Mouse (Mus musculus) common myeloid progenitor, adult 5-6 weeks (primary cell): ENCODE measurements around the gene Pigv. TPM values are rescaled to one million over a fixed set of nuclear protein-coding genes. Genes with fewer than 3 reads are reported as not detected.
"Not testable (repeated sequence)": the region's sequence is repeated elsewhere in the genome, so short reads cannot be mapped to it uniquely, and the experiment has no call there.

Experiments
- ATAC-seq: replicated peaks from 2 replicates; pipeline ENCODE4 v1.8.0; 2016; ENCODE audit warnings: low read depth, mild to moderate bottlenecking, moderate TSS enrichment, inconsistent platforms; ENCODE audit not compliant: poor library complexity, severe bottlenecking
- total RNA-seq: library from RNA; stranded (forward); fragments of 200-1000, 187-1606 nt; gene quantifications from 2 replicates; pipeline ENCODE4 v1.2.3, GENCODE M21; 2017

Gene Pigv
- total RNA-seq, 1 experiment from 2014 or later: 11.4 TPM

DNA sequence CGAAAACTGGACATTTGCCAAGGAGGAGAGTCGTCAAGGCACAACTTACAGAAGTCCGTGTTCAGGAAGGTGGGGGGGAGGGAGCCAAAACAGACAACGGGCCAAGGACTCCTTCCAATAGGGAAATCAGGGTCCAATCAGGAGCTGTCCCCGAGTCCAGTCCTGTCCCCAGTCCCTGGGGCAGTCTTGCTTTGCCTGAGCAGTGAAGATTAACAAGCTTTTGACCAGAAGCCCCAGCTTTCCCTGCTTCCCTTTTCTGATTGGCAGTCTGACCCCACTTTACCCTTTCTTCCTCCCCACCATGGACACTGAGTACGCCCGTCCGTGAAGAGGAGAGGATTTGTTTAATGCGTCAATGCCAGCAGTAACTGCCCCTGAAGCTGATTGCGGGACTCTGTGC is 21.0 kb downstream of the Pigv start:
- 0 out of 2 replicates have a peak, but pooled peaks have one; percentile 13 for ATAC-seq

DNA sequence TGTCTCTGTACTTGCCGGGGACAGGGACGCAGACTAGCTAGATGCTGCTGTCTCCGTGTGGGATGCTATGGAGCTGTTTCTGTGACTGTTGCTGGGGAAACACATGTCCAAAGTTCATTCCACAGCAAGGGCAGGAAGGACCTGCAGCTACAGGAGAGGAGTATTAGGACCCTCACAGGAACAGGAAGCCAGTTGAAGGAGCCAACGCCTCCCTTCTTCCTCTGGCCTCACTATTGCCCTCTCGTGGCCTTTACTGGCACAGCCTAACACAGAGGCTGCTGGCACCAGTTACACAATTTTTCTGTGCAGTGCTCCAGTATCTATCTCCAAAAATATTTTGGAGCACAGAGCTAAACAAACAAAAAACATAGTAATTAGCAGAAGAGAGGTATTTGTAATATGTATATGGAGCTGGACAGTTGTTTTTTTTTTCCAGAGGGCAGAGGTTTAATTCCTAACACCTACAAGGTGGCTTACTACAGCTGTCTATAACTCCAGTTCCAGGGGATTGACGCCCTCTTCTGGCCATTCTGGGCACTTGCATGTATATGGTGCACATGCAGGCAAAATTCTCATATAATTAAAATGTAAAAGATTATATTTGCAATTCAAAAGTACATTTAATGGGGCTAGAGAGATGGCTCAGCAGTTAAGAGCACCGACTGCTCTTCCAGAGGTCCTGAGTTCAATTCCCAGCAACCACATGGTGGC is 22.3 kb downstream of the Pigv start, which contains the start of gene Zdhhc18:
Zdhhc18 (minus strand) TSS at position 166 of the 711 bp plus-strand sequence.
- peak; percentile 97 for ATAC-seq

DNA sequence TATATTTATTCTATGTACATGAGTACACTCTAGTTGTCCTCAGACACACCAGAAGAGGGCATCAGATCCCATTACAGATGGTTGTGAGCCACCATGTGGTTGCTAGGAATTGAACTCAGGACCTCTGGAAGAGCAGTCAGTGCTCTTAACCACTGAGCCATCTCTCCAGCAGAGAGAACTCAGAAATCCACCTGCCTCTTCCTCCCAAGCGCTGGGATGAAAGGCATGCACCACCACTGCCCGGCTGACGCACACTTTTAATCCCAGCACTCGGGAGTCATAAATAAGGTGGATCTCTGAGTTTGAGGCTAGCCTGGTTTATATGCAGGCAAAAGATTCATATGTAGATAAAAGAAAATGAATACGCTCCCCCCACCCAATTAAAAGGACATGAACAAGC is 23.0 kb downstream of the Pigv start:
- ATAC-seq: not testable (repeated sequence)

DNA sequence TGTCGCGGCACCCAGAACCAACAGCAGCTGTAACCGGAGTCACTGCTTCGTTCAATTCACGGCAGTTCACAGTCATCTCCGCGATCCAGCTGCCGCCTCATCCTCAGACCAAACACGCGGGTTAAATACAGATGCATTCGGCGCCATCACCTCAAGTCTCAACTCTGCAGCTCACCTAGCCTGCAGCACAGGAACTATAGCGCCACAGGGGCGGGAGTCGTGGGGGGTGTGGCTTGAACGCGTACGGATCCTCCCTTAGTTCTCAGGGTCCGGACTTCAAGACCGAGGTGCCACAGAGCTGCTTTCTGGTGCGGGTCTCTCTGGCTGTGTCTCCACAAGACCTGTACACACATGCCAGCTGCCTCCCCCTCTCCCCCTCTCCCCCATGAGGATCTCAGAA is 26.8 kb downstream of the Pigv start:
- no peak for ATAC-seq

DNA sequence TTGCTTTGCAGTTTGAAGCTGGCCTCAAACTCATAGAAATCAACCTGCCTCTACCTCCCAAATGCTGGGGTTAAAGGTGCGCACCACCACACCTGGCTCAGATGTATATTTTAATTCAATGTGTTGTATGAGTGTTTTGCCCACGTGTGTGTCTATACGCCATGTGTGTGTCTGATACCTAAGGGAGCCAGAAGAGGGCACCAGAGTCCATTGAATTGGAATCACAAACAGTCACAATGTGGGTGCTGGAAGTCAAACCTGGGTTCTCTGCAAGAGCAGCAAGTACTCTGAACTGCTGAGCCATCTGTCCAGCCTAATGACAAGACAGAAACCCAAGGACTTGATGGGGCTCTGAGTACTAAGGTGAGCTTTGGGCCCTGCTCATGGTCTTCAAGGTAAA is 27.3 kb downstream of the Pigv start:
- ATAC-seq: no peak

DNA sequence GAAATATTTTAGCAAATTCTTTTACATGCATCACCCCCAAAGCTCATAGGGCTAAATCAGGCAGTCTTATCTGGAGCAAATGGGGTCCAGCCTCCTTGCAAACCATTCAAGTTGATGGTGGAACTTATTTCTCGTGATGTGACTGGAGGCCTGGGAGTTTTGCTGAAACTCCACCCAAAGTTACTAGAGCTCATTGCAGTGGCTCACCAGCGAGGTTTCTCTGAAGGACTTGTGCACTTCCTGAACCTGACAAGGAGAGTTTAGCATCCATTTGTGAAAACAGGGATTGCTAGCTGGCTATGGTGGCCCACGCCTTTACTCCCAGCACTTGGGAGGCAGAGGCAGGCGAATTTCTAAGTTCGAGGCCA is 38.4 kb downstream of the Pigv start:
- no peak for ATAC-seq

DNA sequence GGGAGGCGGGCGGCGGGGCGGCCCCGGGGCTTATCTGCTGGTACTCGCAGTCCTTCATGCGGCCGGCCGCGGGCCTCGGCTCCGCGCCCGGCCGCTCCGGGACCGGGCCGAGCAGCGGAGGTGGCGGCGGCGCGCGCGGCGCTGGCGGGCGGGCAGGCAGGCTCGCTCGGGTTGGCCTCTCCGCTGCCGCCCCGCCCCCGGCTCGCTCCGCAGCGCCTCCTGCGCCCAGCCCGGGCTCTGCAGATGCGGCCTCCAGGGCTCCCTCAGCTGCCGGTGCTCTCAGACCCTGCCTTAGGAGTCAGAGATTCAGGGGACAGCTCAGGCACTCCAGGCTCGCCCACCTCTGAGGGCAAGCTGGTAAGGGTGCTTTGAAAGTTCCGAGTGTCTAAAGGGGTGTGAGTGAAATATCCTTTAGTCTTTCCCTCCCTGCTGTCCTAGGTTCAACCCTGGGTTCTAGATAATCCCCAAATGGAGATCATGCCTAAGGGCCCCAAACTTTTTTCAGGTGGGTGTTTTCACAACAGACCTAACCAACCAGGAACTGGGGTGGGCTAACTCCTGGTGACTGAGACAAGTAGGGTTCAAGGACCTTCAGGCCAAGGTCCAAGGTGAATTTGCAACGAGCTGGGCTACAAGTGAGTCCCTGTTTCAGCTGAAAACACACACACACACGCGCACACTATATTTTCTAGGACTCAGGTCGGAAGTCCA is 39.0 kb downstream of the Pigv start:
- ATAC-seq: peak; percentile 90

DNA sequence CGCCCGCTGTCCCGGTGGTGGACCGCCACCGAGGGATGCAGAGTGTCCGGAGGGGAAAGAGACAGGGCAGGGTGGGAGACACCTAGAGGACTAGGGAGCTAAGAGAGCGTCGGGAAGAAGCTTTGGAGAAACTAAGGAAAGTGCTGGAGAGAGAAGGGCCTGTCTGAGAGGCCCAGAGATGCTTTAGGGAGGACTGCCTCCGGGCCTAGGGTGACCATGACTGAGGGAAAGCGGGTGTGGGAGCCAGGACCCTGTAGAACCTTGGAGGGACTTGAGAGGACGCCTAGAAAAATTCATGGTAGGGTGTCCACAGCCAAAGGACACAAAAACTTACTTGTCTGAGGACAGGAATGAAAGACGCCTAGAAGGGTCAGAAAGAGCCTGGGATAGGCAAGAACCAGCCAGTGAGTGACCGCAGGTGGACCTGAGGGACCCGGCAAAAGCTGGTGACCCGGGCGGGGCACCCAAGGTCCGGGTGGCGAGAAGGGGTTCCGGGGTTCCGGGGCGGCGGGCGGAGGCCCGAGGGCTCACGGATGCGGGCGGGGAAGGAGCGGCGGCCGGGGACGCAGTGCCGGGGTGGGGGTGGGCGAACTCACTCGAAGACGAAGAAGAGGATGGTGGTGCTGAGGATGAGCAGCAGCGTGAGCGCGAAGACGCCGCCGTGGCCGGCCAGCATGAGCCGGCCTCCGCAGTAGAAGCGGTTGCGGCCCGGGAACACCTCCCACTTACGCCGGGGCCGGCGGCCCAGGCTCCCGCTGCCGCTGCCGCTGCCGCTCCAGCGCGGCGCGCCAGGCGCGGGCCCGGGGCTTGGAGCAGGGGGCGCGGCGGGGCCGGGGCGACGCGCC is 39.7 kb downstream of the Pigv start:
- no peak for ATAC-seq

DNA sequence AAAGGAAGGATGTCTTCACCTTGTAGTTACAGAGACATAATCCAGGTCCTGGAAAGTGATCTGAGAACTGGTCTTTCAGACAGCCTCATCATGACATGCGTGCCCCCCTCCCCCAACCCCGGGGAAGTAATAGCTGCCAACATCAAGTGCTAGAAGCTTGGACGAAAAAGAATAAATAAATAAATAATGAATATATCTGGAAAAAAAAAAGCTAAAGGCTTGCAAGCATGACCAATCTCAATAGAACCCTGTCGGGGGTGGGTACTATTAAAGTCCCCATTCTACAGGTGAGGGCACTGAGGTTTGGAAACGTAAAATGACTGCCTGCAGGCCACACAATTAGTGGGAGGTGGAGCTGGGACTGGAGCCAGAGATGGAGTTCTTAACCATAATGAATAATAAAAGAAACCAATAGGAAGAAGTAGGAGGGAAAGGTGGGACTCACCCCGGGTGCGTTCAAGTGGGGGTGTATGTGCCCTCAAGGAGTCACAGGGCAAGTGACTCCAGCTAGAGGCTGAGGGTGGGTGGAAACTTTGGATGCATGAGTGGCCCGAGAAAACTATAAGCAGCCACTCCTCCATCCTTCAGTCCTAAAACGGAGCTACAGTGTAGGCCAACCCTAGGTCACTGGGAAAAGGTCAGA is 40.6 kb downstream of the Pigv start:
- ATAC-seq: no peak

DNA sequence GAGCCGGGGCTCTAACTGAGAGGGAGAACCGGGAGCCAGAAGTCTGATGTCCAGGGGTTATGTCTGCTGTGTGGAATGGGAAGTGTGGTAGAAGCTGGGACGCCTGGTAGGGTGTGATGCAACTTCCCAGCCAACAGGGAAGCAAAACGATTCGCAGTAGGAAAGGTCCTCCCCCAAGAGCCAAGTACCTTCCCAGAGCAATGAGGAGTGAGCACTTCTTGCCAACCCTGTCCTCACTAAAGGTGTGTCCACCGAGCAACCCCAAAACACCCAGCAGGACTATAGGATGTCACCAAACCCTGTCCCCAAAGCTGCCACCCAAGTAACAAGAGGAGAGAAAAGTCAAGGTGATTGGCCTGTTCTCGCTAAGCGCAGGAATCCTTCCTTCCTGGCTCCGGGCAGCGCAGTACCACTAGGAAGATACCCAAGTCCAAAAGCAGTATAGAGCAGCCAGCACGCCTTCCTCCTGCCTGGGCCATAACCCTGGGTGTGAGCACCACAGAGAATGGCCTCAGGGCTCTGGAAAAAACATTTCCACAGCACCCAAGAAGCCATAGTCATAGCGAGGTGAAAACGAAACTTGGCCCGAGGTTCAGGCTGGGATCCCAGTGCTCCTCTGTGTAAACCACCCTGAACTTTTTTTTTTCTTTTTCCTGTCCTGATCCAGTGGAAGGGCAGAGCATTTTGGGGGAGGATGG is 41.2 kb downstream of the Pigv start:
- peak; percentile 33; the same call in 1 of the 2 replicates for ATAC-seq

DNA sequence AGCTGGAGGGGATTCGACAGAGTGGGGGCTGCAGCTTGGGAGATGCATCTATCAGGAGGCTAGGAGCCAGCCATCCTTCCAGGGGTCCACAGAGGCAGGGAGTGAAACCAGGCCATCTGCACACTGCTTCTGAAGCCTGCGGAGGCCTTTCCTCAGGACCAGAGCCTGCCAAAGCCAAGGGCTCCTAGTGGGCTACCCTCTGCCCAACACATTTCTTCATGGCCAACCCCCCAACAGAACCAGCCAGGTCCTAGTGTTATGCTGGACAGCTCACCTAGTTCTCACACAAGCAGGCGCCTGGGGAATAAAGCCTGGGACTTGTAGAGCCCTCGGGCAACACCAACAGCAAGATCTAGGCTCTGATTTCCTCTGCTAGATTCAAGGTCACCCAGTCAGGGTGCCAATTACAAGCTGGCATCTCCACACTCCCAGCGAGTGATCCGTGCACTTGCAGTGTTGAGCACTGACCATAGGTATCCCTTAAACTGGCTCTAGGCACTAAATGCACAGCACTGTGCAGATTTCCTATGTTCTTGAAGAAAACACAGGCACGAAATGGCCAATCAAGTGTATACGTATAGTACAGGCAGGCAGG is 42.0 kb downstream of the Pigv start:
- ATAC-seq: no peak

DNA sequence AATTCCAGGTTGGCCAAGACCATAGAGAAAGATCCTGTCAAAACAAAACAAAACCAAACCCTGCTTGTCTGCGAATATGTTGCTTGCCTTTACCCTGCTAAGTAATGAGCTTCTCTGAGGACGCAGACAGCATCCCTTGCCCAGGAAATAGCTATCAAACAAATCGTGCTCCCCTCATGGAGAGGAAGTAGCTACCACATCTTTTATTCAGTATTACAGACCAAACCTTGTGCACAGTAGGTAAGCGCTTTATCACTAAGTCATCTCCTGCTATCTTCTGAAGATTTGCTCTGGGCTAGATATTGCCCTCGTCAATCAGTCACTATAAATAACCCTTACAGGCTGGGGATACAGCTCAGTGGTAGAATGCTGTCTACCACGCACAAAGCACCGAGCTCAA is 43.3 kb downstream of the Pigv start:
- no peak for ATAC-seq

DNA sequence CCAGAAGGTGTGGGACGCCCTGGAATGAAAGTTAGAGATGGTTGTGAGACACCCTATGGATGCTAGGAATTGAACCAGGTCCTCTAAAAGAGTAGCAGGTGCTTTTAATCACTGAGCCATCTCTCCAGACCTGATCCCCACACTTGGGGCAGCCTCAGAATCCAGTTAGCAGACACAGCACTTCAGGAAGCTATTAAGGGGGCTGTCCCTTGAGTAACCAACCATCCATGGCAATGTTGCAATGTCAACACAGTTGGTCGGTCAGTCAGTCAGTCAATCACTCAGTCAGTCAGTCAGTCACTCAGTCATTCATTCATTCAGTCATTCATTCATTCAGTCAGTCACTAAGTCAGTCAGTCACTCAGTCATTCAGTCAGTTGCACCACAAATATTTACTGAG is 43.9 kb downstream of the Pigv start:
- no peak for ATAC-seq

DNA sequence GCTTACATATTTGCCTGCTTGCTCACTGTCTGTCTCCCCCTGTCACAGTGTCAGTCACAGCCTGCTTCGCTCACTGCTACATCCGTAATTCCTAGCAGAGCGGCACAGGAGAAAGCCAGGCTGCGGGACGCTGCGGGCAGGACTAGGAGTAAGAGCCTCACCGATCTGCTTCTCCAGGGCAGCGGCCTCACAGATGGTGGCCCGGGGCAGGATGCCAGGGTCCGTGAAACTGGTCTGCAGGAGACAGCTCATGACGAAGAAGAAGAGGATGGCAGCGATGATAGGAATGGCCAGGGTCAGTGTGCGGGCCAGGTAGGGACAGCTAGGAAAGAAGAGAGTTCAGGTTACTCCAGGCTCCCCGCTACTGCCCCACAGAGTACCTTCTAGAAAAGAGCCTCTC is 45.4 kb downstream of the Pigv start:
- ATAC-seq: no peak

DNA sequence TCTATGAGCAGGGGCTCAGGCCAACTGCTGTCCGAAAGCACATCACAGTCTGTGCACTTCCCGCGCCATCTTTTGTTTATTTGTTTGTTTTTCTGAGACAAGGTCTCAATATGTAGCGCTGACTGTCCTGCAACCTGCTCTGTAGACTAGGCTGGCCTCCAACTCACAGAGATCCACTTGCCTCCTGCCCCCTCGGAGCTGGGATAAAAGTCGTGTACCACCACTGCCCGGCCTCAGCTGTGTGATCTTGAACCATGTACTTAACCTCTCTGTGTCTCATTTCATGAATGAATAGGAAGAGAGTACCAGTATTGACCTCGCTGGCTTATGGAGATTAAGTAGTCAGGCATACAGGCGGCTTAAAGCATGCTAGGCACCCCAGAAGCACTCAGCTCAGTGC is 45.8 kb downstream of the Pigv start:
- no peak for ATAC-seq

DNA sequence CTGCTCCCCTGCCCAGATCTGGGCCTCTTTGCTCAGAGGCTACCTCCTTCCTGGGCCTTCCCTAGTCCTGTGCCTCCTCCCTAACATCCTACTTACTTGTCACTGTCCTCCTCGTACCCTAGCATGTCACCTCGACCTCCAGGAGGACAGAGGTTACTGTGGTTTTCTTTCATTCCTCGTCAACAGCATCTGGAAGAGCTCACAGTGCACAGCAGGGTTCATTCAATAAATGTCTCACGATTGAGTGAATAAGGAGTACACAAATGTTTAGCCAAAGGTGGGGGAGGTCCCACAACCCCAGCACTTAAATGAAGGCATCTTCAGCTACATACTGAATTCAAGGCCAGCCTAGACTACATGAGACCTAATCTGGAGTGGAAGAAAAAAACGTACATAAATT is 46.2 kb downstream of the Pigv start:
- ATAC-seq: no peak

DNA sequence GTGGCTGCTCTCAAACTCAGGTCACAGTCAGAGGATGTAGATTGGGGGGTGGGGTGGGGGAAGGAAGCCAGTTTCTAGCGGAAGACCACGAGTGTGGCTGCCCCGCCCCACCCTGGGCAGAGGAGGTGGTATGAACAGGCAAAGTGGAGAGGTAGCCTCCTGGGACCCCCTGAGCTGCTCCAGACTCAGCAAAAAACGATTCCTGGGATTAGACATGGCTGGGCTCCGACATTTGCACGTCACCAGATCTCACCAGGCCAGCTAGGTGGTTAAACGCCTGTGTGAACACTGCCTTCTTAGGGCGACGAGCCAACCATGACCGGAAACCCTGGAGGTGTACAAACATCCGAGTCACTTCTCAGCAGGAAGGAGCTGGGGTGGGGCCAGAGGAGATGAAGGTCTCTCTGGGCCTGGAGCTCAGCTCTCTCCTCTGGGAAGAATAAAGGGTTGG is 46.8 kb downstream of the Pigv start:
- ATAC-seq: peak; percentile 59

DNA sequence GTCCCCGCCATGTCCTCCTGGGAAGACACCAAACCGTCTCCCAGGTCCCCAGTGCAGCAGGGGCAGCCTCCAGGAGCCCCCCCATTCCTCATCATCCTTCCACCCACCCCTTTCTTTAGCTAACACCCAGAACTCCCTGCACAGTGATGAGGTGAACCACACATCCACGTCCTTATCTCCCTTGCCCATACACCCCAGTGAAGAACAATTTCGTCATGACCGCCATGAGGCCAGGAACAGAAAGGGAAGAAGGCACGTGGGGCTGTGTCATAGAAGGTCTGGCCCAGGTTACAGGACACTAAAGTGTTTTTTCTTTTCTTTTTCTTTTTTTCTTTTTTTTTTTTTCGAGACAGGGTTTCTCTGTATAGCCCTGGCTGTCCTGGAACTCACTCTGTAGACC is 47.6 kb downstream of the Pigv start:
- peak; percentile 79 for ATAC-seq

DNA sequence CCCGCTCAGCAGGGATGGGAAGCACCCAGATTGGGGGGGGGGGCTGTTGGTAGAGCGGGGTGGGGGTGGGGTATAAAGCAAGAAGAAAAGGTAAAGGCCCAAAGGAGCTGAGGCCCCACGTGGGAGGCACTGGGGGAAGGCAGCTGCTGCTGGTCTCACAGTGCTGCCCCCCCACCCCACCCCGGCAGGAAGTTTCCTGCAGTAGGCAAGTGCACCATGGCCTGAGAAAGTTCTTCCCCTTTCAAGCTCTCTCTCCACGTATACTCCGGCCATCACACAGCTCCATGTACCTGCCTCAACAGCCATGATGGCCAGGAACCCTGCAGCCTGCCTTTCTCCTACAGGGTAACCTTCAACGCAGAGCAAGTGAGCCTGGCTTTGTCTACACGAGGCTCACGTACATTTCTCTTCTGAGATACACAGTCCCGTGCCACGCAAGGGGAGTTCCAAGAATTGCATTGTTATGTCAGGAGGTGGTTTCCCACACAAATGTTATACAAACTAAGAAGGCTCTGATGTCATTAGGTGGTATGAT is 50.2 kb downstream of the Pigv start:
- no peak for ATAC-seq
